Mouse (Mus musculus) bone marrow, adult 2 months (tissue): ENCODE data around the gene Camta1. TPM values are rescaled to one million over a fixed set of nuclear protein-coding genes. Genes with fewer than 3 reads are reported as not detected.
"Not testable (repeated sequence)": the region's sequence is repeated elsewhere in the genome, so short reads cannot be mapped to it uniquely, and the experiment has no call there.

ENCODE experiments used
- H3K27ac ChIP-seq: fragments of 200-500 bp; 2 replicates; pipeline ENCODE4 v1.5.1; 2012; ENCODE audit warnings: low read depth, mild to moderate bottlenecking, control low read depth, inconsistent platforms, low read length; ENCODE audit not compliant: control insufficient read depth, poor library complexity, insufficient read depth
- H3K4me1 ChIP-seq: fragments of 200-500 bp; 2 replicates; pipeline ENCODE4 v1.6.1; 2011; ENCODE audit warnings: low read length; ENCODE audit not compliant: control insufficient read depth, insufficient read depth
- H3K4me3 ChIP-seq: fragments of 200-500 bp; replicated peaks from 2 replicates; pipeline ENCODE3; 2011; ENCODE audit warnings: mild to moderate bottlenecking, low read depth, low read length, control low read depth; ENCODE audit not compliant: control insufficient read depth
- CTCF ChIP-seq: fragments of 200-500 bp; IDR thresholded peaks from 2 replicates; pipeline ENCODE4 v1.5.1; 2011; ENCODE audit warnings: low read length, control low read depth; ENCODE audit not compliant: control insufficient read depth, insufficient read depth
- POLR2A ChIP-seq: fragments of 200-500 bp; IDR thresholded peaks from 2 replicates; pipeline ENCODE4 v1.6.1; 2011; ENCODE audit warnings: low read depth, mild to moderate bottlenecking, control low read depth, low read length, borderline replicate concordance; ENCODE audit not compliant: control insufficient read depth
- WGBS: fragments of 180-500 bp; shearing (Covaris S2); methylation state at CpG from one replicate; pipeline ENCODE4 v1.1.7; 2018; 5-methylcytosine and 5-hydroxymethylcytosine counted together
- polyA plus RNA-seq: library from polyadenylated mRNA; stranded (reverse); fragments of >200 nt; gene quantifications from 2 replicates; pipeline ENCODE4 v1.2.4, GENCODE M21; 2011; ENCODE audit warnings: low replicate concordance; ENCODE audit not compliant: missing spikeins, insufficient read depth, insufficient read length

Gene Camta1
- polyA plus RNA-seq, 1 experiment: 26.6 TPM

DNA sequence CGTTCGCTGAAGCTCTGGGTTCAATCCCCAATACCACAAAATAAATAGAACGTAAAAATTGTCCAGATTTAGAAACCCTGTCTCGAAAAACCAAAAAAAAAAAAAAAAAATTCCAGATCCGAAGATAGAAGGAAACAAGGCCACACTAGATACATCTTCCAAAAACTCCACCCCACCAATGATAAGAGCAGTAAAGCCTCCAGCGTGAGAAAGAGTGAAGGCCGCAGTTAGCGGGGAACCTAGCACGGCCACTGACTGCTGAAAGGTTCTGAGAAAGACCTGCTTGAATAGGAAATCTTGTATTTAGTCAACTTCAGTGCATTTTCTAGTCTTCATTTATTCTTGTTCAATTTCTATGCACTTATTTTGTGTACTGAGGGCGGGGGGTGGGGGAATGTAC lies 986.3 kb downstream of the Camta1 start:
- no peak for TF ChIP-seq POLR2A
- no peak for TF ChIP-seq CTCF
- Histone ChIP-seq H3K4me3 (no peak overlapping the region), H3K4me1 (no peaks in the 10 kb centered on the region; the same call in 1 of the 2 replicates), H3K27ac (no peak overlapping the region)
- 76% methylated on average over 10 of the region's 10 CpGs for WGBS

- not testable (repeated sequence) for H3K4me1 ChIP-seq, H3K27ac ChIP-seq, H3K4me3 ChIP-seq
- 17% methylated on average over 4 of the region's 4 CpGs for WGBS
Observed at GRCm38 (mm10) chr4:150874416-150874815, 987.3 kb downstream of the Camta1 start.

DNA sequence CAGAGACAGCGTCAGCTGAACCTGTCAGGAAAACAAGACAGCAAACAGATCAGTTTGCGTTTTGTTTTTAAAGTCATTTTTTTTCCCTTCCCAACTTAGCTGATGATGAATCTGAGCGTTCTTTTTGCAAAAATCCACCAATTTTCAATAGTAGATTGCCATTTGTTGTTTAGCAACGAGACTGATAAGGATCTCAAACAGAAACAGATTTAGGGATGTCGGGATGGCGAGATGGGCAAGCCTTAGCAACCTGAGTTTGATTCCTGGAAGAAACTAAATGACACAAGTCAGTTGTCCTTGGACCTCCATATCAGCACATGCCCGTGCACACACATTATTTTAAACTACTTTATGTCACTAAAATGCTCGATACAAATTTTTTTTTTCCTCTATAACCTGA lies 989.0 kb downstream of the Camta1 start:
- H3K27ac ChIP-seq: no peak overlapping the region
- 81% methylated on average over 8 of the region's 8 CpGs for WGBS
- no peak overlapping the region for H3K4me3 ChIP-seq
- no peaks in the 10 kb centered on the region; the same call in 1 of the 2 replicates for H3K4me1 ChIP-seq
- TF ChIP-seq CTCF (no peak), POLR2A (no peak)

GRCm38 (mm10) chr4:150872139-150872651 lies 989.5 kb downstream of the Camta1 start:
- Histone ChIP-seq H3K4me3 (no peak overlapping the region), H3K27ac (no peak overlapping the region)
- 82% methylated on average over 9 of the region's 9 CpGs for WGBS

GRCm38 (mm10) chr4:150871392-150872138 lies 990.1 kb downstream of the Camta1 start:
- no peaks in the 10 kb centered on the region; the same call in 1 of the 2 replicates for H3K4me1 ChIP-seq
- H3K4me3 ChIP-seq: no peak overlapping the region
- WGBS: 69% methylated on average over 10 of the region's 10 CpGs
- TF ChIP-seq CTCF: no peak
- TF ChIP-seq POLR2A: no peak
- no peak overlapping the region for H3K27ac ChIP-seq

More at GRCm38 (mm10) chr4:150872139-150872651, 989.5 kb downstream of the Camta1 start:
- no peaks in the 10 kb centered on the region; the same call in 1 of the 2 replicates for H3K4me1 ChIP-seq
- TF ChIP-seq CTCF: no peak
- no peak for TF ChIP-seq POLR2A

DNA sequence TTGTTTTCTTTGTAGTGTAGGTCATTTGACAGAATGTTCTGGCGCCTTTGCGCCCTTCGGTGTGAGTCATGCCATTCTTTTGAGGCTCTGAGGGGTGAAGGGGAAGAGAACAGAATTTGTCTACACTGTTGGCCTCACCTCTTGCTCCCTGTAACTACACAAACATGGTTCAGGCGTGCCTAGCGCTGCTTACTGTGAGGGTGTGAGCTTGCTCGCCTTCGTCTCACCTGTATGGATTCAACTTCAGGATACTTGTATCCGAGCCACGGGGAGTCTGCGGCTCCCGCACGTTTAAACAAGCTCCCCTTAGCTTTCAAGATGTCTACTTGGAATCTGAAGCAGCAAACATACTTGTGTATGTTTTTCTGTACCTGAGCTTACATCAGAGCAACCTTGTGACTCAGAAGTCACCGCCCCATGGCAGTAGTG lies 990.7 kb downstream of the Camta1 start:
- Histone ChIP-seq H3K27ac (no peak overlapping the region), H3K4me3 (no peak overlapping the region), H3K4me1 (no peaks in the 10 kb centered on the region; the same call in 1 of the 2 replicates)
- TF ChIP-seq CTCF (no peak), POLR2A (no peak)
- 90% methylated on average over 13 of the region's 13 CpGs for WGBS

DNA sequence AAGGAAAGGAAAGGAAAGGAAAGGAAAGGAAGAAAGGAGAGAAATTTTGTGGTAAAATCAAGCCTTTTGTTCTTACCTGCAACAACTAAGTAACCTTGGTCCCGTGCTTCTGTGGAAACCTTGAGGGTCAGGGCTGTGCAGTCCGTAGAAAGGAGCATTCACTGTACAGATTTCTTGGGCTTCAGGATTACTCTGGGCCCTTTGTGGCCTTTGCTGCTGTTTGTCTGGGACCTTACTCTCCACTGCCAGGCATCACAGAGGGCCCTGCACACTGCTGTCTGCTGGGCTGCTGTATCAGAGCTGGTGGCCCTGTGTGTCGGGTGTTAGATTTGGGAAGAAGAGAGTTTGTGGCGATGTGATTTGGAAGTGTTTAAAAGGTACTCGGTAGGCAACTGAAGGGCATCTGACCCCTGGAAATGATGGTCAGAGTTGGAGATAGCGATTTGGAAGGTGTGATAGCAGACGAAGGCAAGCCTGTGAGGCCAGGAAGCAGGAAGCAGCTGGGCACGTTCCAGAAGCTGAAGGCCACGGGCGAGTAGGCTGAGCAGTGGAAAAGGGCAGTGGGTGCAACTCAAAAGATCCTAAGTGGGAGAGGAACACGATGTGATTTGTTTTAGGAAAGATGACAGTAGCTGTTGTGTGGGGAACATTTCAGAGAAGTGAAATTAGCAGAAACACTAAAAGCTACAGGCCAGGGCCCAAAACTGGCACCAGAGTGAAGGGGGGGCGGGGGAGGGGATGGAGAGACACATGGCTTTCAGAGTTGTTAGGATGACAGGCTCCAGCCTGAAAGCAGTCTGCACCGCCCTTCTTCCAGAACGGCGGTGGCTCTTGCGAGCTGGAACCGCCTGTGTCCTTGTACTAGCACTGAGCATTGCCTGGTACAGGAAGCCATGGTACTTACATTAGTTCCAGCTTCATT lies 992.1 kb downstream of the Camta1 start:
- H3K4me1 ChIP-seq: no peaks in the 10 kb centered on the region; the same call in 1 of the 2 replicates
- 50% methylated on average over 17 of the region's 17 CpGs for WGBS
- TF ChIP-seq POLR2A (no peak), CTCF (no peak)
- no peak overlapping the region for H3K4me3 ChIP-seq
- H3K27ac ChIP-seq: no peak overlapping the region

GRCm38 (mm10) chr4:150868859-150869258 lies 992.8 kb downstream of the Camta1 start:
- no peak overlapping the region for H3K27ac ChIP-seq

More at GRCm38 (mm10) chr4:150868859-150869258, 992.8 kb downstream of the Camta1 start:
- no peak overlapping the region for H3K4me3 ChIP-seq
- 80% methylated on average over 2 of the region's 2 CpGs for WGBS
- no peaks in the 10 kb centered on the region for H3K4me1 ChIP-seq
- TF ChIP-seq POLR2A (no peak), CTCF (no peak)
